Mouse (Mus musculus): ENCODE results near the gene Gdf15.

DNA sequence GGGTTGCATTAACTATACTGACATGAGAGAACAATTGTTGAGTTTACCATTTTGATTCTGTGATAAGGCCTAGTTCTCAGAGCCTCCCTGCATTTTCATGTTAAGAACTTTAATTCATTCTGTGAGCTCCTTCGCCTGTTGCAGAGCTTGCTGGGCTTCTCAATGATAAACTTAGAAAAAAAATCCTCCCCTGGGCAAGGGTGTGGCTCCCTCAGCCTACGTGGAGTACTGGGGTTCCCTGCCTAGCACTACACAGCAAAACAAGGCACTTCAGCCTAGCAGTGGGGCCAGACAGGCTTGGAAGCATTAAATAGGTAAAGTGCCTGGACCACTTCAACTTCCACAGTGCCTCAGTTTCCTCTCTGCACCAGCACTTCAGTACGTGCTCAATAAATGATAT is 49.2 kb upstream of the Gdf15 start:
- no peak for TF ChIP-seq CTCF (conservative IDR thresholded peaks at IDR 0.05; ENCODE audit: insufficient read depth, insufficient read length, low read depth, low read length)
- no peak for TF ChIP-seq POLR2A (IDR thresholded peaks at IDR 0.05; ENCODE audit: low read depth, low read length)
